Mouse (Mus musculus) myocyte (in vitro differentiated cells): ENCODE results near the gene Map2k3. TPM values are rescaled to one million over a fixed set of nuclear protein-coding genes. Genes with fewer than 3 reads are reported as not detected.

Source experiments
- H3K27me3 ChIP-seq: one replicate; pipeline ENCODE4 v1.6.1; 2011; ENCODE audit not compliant: control insufficient read depth, insufficient read depth, insufficient read length
- H3K36me3 ChIP-seq: one replicate; pipeline ENCODE4 v1.6.1; 2011; ENCODE audit not compliant: control insufficient read depth, insufficient read depth
- H3K4me2 ChIP-seq: one replicate; pipeline ENCODE4 v1.6.1; 2011; ENCODE audit warnings: low read depth, control low read depth
- H3K4me3 ChIP-seq: one replicate; pipeline ENCODE4 v1.5.1; 2011; ENCODE audit warnings: mild to moderate bottlenecking, control low read depth, moderate library complexity
- H3K79me2 ChIP-seq: one replicate; pipeline ENCODE4 v1.6.1; 2011; ENCODE audit not compliant: control insufficient read depth, insufficient read depth
- H3ac ChIP-seq: one replicate; pipeline ENCODE4 v1.6.1; 2011; ENCODE audit not compliant: control insufficient read depth, insufficient read length
- CEBPB ChIP-seq: IDR thresholded peaks from 2 replicates; pipeline ENCODE4 v1.6.1; 2011; ENCODE audit warnings: mild to moderate bottlenecking, moderate library complexity; ENCODE audit not compliant: poor library complexity, insufficient read depth, severe bottlenecking
- E2F4 ChIP-seq: IDR thresholded peaks from one replicate; pipeline ENCODE4 v1.6.1; 2011; ENCODE audit warnings: mild to moderate bottlenecking, control low read depth, moderate library complexity; ENCODE audit not compliant: insufficient read depth
- MAX ChIP-seq: IDR thresholded peaks from one replicate; pipeline ENCODE4 v1.6.1; 2011; ENCODE audit warnings: low read depth, mild to moderate bottlenecking, control low read depth
- MYOD1 ChIP-seq, 3 experiments: IDR thresholded peaks; one replicate each; pipeline ENCODE4 v1.6.1; 2011; ENCODE audit warnings: control low read depth in 2 of 3, low read depth in 2 of 3, mild to moderate bottlenecking in 2 of 3, moderate library complexity in 1 of 3; ENCODE audit not compliant: insufficient read length in 2 of 3, control insufficient read depth in 1 of 3
- MYOG ChIP-seq, 3 experiments: IDR thresholded peaks; one replicate each; pipeline ENCODE4 v1.6.1; 2011; ENCODE audit warnings: control low read depth in 2 of 3, low read depth in 2 of 3, mild to moderate bottlenecking in 2 of 3; ENCODE audit not compliant: insufficient read length in 2 of 3, control insufficient read depth in 1 of 3, insufficient read depth in 1 of 3
- POLR2A ChIP-seq: IDR thresholded peaks from one replicate; pipeline ENCODE4 v1.6.1; 2011; ENCODE audit warnings: low read depth, mild to moderate bottlenecking, control low read depth, moderate library complexity; ENCODE audit not compliant: insufficient read length
- POLR2AphosphoS2 ChIP-seq: IDR thresholded peaks from one replicate; pipeline ENCODE4 v1.6.1; 2011; ENCODE audit warnings: low read depth, control low read depth; ENCODE audit not compliant: insufficient read length
- REST ChIP-seq: IDR thresholded peaks from one replicate; pipeline ENCODE4 v1.6.1; 2011; ENCODE audit warnings: mild to moderate bottlenecking, control low read depth, moderate library complexity; ENCODE audit not compliant: insufficient read depth, insufficient read length
- SRF ChIP-seq: IDR thresholded peaks from one replicate; pipeline ENCODE4 v1.6.1; 2011; ENCODE audit warnings: low read depth; ENCODE audit not compliant: control insufficient read depth, insufficient read length
- TCF12 ChIP-seq: IDR thresholded peaks from one replicate; pipeline ENCODE4 v1.6.1; 2011; ENCODE audit warnings: mild to moderate bottlenecking, control low read depth; ENCODE audit not compliant: poor library complexity, insufficient read depth, severe bottlenecking
- TCF3 ChIP-seq: IDR thresholded peaks from one replicate; pipeline ENCODE4 v1.6.1; 2011; ENCODE audit warnings: low read depth, control low read depth; ENCODE audit not compliant: insufficient read length
- USF1 ChIP-seq: IDR thresholded peaks from one replicate; pipeline ENCODE4 v1.6.1; 2011; ENCODE audit warnings: low read depth, mild to moderate bottlenecking, control low read depth, moderate library complexity
- polyA plus RNA-seq: library from polyadenylated mRNA; unstranded; fragments of >200 nt; fragmentation: generic; extraction: Trizol; gene quantifications from one replicate; pipeline ENCODE4 v1.2.1, GENCODE M21; 2012; ENCODE audit warnings: missing spikeins

Gene Map2k3
- polyA plus RNA-seq, 1 experiment, result 68.5 TPM

- no peak overlapping the region for H3K4me2 ChIP-seq
These were observed 10.6 kb downstream of the Map2k3 start for GRCm38 (mm10) chr11:60942263-60943015.

DNA sequence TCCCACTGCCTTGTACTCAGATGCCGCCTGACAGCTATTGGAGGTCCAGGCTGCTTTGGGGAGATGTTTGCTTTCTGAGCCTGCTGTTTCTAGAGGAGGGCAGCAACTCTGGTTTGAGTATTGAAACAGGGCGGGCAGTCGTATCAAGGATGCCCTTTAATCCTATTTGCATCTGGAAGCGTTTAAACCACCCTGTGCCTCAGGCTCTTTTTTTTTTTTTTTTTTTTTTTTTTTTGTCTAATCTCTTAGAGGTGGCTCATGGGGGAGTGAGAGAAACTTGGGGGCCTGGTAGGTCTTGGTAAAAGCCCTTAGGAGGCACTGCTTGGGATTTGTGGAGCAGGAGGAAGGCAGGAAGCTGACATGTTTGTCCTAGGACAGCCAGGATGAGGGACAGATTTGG is 13.2 kb downstream of the Map2k3 start:
- no peak overlapping the region for H3ac ChIP-seq
- H3K4me3 ChIP-seq, result no peak overlapping the region
- H3K79me2 ChIP-seq, result peaks cover 17% of the 10 kb centered on the region
- H3K4me2 ChIP-seq, result no peak overlapping the region
- H3K27me3 ChIP-seq, result no peaks in the 10 kb centered on the region
- TF ChIP-seq CEBPB (no peak), MYOD1 (IDR thresholded peaks at IDR 0.05; ENCODE audit: control insufficient read depth in 1 of 3, insufficient read length in 2 of 3, low read depth in 2 of 3) (no peak), MAX (no peak), POLR2A (no peak), REST (no peak), TCF12 (no peak), MYOG (IDR thresholded peaks at IDR 0.05; ENCODE audit: control insufficient read depth in 1 of 3, insufficient read depth in 1 of 3, insufficient read length in 2 of 3, low read depth in 2 of 3) (no peak), USF1 (no peak), TCF3 (no peak)
- H3K36me3 ChIP-seq, result peaks cover 17% of the 10 kb centered on the region

More at GRCm38 (mm10) chr11:60942263-60943015, 10.6 kb downstream of the Map2k3 start:
- Histone ChIP-seq H3K27me3 (no peaks in the 10 kb centered on the region), H3K79me2 (peaks cover 43% of the 10 kb centered on the region), H3K4me3 (no peak overlapping the region), H3ac (no peak overlapping the region), H3K36me3 (peaks cover 13% of the 10 kb centered on the region)
- no peak for TF ChIP-seq USF1
- no peak for TF ChIP-seq POLR2A
- TF ChIP-seq E2F4, result no peak
- TF ChIP-seq MYOD1 (IDR thresholded peaks at IDR 0.05; ENCODE audit: control insufficient read depth in 1 of 3, insufficient read length in 2 of 3, low read depth in 2 of 3), result no peak
- no peak for TF ChIP-seq TCF3
- TF ChIP-seq SRF, result no peak
- TF ChIP-seq TCF12, result no peak
- no peak for TF ChIP-seq CEBPB
- TF ChIP-seq MAX, result no peak
- no peak for TF ChIP-seq REST
- TF ChIP-seq MYOG (IDR thresholded peaks at IDR 0.05; ENCODE audit: control insufficient read depth in 1 of 3, insufficient read depth in 1 of 3, insufficient read length in 2 of 3, low read depth in 2 of 3), result no peak
- no peak for TF ChIP-seq POLR2AphosphoS2

DNA sequence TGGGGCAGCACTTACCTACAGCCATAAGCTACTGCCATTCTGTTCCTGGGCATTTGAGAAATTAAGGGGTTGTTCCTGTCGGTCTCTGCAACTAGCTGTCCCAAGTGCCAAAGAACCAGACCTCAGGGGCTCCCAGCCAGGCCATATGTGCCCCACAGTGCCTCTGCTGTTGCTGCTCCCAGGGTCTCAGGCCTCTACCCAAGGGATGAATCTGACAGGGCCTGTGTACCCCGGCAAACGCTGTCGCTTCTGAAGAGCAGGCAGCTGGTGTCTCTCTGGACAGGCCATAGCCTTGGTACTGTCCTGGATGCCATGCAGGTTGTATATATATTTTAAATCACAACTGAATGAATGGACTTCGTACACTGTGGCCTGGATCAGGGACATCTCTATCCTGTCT is 20.1 kb downstream of the Map2k3 start:
- H3K4me3 ChIP-seq, result no peak overlapping the region
- no peak for TF ChIP-seq E2F4
- TF ChIP-seq MYOD1 (IDR thresholded peaks at IDR 0.05; ENCODE audit: control insufficient read depth in 1 of 3, insufficient read length in 2 of 3, low read depth in 2 of 3), result no peak
- no peaks in the 10 kb centered on the region for H3K79me2 ChIP-seq
- no peak overlapping the region for H3ac ChIP-seq
- no peak overlapping the region for H3K4me2 ChIP-seq
- H3K27me3 ChIP-seq, result no peaks in the 10 kb centered on the region
- peaks cover 18% of the 10 kb centered on the region for H3K36me3 ChIP-seq

GRCm38 (mm10) chr11:60952362-60952761 is 20.5 kb downstream of the Map2k3 start:
- no peaks in the 10 kb centered on the region for H3K79me2 ChIP-seq
- peaks cover 14% of the 10 kb centered on the region for H3K36me3 ChIP-seq
- no peaks in the 10 kb centered on the region for H3K27me3 ChIP-seq
- no peak overlapping the region for H3K4me2 ChIP-seq
- H3ac ChIP-seq, result no peak overlapping the region
- no peak for TF ChIP-seq MYOG (IDR thresholded peaks at IDR 0.05; ENCODE audit: control insufficient read depth in 1 of 3, insufficient read depth in 1 of 3, insufficient read length in 2 of 3, low read depth in 2 of 3)
- no peak for TF ChIP-seq TCF3
- no peak for TF ChIP-seq SRF
- no peak for TF ChIP-seq CEBPB
- no peak for TF ChIP-seq USF1
- no peak for TF ChIP-seq REST
- no peak for TF ChIP-seq TCF12
- no peak for TF ChIP-seq E2F4
- TF ChIP-seq POLR2A, result no peak
- TF ChIP-seq MYOD1 (IDR thresholded peaks at IDR 0.05; ENCODE audit: control insufficient read depth in 1 of 3, insufficient read length in 2 of 3, low read depth in 2 of 3), result no peak
- TF ChIP-seq MAX, result no peak
- no peak for TF ChIP-seq POLR2AphosphoS2
- H3K4me3 ChIP-seq, result no peak overlapping the region

GRCm38 (mm10) chr11:60952986-60953385 is 21.2 kb downstream of the Map2k3 start:
- no peaks in the 10 kb centered on the region for H3K79me2 ChIP-seq
- H3ac ChIP-seq, result no peak overlapping the region
- TF ChIP-seq SRF (no peak), CEBPB (no peak)
- no peak overlapping the region for H3K4me3 ChIP-seq
- no peaks in the 10 kb centered on the region for H3K27me3 ChIP-seq
- H3K36me3 ChIP-seq, result peaks cover 13% of the 10 kb centered on the region
- no peak overlapping the region for H3K4me2 ChIP-seq
